Mouse (Mus musculus): ENCODE measurements around the gene Ctnnd1. TPM values are rescaled to one million over a fixed set of nuclear protein-coding genes. Genes with fewer than 3 reads are reported as not detected.

Gene Ctnnd1
- polyA plus RNA-seq (2015; fragmentation: Nextera tagmentation; extraction: Ambion mirVana), result 34.5 and 38.8 TPM in 2 replicates

DNA sequence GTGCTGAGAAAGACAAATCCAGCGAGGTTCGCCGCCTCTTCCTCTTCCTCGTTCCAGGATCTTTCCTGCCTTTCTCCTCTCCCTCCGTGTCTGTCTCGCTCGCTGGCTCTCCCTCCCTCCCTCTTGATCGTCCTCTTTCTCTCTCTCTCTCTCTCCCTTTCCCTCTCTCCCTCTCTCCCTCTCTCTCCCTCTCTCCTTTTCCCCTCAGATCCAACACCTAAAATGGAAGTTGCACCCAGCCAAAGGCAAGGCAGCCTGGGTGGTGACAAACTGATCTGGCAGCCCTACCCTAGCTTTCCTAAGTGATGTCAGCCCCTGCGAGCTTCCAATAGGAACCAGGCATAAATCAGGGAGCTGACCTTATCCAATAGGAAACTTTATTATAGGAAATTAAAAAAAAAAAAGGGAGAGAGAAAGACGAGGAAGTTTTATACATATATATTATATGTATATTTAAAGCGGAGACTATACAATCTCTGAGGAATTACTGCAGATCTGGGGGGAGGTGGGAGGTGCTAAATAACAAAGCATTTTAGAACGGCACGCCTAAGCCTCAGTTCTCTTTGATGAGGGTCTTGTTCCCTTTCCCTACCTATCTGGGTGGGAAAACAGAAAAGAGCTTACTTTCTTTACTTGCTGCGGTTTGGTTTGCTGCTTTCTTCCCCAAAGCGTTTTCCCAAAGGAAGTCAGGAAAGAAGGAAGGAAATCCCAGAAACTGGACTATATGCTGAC is at the start of gene Ctnnd1:
Gene Ctnnd1 (minus strand): TSS at position 302 of the 732 bp plus-strand sequence.
- Histone ChIP-seq H3K4me3 (ENCODE audit: low read depth, low read length) (peak within 1 kb of the TSS; percentile 71), H3K9me3 (ENCODE audit: control insufficient read depth, low read length) (no peaks in the 10 kb centered on the region), H3K27me3 (ENCODE audit: control insufficient read depth, insufficient read depth, low read length) (no peaks in the 10 kb centered on the region), H3K27ac (replicated peaks) (peak within 1 kb of the TSS; percentile 98), H3K36me3 (ENCODE audit: control insufficient read depth, insufficient read depth, low read length) (no peaks in the 10 kb centered on the region), H3K9ac (ENCODE audit: low read length) (peak within 1 kb of the TSS; percentile 86), H3K4me1 (replicated peaks; ENCODE audit: control insufficient read depth, insufficient read depth) (no peaks in the 10 kb centered on the region), H3K4me2 (replicated peaks; ENCODE audit: low read depth) (peak within 1 kb of the TSS; percentile 49)
- no peak for TF ChIP-seq EP300 (optimal IDR thresholded peaks at IDR 0.05)
- no peak for TF ChIP-seq CTCF (IDR thresholded peaks at IDR 0.05; ENCODE audit: low read depth)
- under 1% methylated on average over 15 of the region's 15 CpGs for WGBS
- DNase-seq (ENCODE audit: low spot score), result peak; percentile 86
- ATAC-seq (ENCODE audit: low FRiP score, low TSS enrichment), result peak; percentile 99

GRCm38 (mm10) chr2:84695007-84695695 is 44.6 kb upstream of the Ctnnd1 start:
- no peak for DNase-seq (ENCODE audit: low spot score)
- Histone ChIP-seq H3K36me3 (ENCODE audit: control insufficient read depth, insufficient read depth, low read length) (peaks cover 16% of the 10 kb centered on the region), H3K27ac (replicated peaks) (no peak overlapping the region), H3K9ac (ENCODE audit: low read length) (no peak overlapping the region), H3K4me1 (replicated peaks; ENCODE audit: control insufficient read depth, insufficient read depth) (no peaks in the 10 kb centered on the region), H3K4me3 (ENCODE audit: low read depth, low read length) (no peak overlapping the region), H3K4me2 (replicated peaks; ENCODE audit: low read depth) (no peak overlapping the region), H3K9me3 (ENCODE audit: control insufficient read depth, low read length) (no peaks in the 10 kb centered on the region), H3K27me3 (ENCODE audit: control insufficient read depth, insufficient read depth, low read length) (no peaks in the 10 kb centered on the region)
- WGBS, result 60% methylated on average over 5 of the region's 5 CpGs
- TF ChIP-seq EP300 (optimal IDR thresholded peaks at IDR 0.05) (no peak), CTCF (IDR thresholded peaks at IDR 0.05; ENCODE audit: low read depth) (no peak)
- no peak for ATAC-seq (ENCODE audit: low FRiP score, low TSS enrichment)

DNA sequence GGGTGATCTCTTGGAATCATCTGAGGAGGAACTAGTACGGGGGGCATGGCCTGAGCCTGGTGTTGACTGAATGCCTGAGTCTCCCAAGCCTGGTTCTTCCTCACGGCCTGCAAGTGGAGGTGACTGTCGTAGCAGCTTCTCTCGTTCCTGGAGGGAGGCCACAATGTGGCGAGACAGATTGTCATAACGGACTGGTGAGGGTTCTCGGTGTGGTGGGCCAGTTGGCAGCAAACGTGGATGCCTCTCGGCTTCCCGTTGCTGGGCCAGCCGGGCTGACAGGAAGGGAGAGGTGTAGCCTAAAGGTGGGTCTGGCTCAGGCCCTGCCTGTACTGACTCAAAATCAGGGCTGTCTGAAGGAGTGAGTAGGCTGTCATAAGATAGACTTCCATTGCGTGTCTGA is 39.5 kb upstream of the Ctnnd1 start:
- Histone ChIP-seq H3K27ac (replicated peaks) (no peak overlapping the region), H3K27me3 (ENCODE audit: control insufficient read depth, insufficient read depth, low read length) (no peaks in the 10 kb centered on the region), H3K4me1 (replicated peaks; ENCODE audit: control insufficient read depth, insufficient read depth) (no peaks in the 10 kb centered on the region), H3K4me3 (ENCODE audit: low read depth, low read length) (no peak overlapping the region), H3K36me3 (ENCODE audit: control insufficient read depth, insufficient read depth, low read length) (peaks cover 40% of the 10 kb centered on the region), H3K9me3 (ENCODE audit: control insufficient read depth, low read length) (no peaks in the 10 kb centered on the region), H3K4me2 (replicated peaks; ENCODE audit: low read depth) (no peak overlapping the region), H3K9ac (ENCODE audit: low read length) (no peak overlapping the region)
- DNase-seq (ENCODE audit: low spot score) (no peak), ATAC-seq (ENCODE audit: low FRiP score, low TSS enrichment) (no peak)
- WGBS, result 86% methylated on average over 12 of the region's 12 CpGs
- TF ChIP-seq CTCF (IDR thresholded peaks at IDR 0.05; ENCODE audit: low read depth) (no peak), EP300 (optimal IDR thresholded peaks at IDR 0.05) (no peak)

DNA sequence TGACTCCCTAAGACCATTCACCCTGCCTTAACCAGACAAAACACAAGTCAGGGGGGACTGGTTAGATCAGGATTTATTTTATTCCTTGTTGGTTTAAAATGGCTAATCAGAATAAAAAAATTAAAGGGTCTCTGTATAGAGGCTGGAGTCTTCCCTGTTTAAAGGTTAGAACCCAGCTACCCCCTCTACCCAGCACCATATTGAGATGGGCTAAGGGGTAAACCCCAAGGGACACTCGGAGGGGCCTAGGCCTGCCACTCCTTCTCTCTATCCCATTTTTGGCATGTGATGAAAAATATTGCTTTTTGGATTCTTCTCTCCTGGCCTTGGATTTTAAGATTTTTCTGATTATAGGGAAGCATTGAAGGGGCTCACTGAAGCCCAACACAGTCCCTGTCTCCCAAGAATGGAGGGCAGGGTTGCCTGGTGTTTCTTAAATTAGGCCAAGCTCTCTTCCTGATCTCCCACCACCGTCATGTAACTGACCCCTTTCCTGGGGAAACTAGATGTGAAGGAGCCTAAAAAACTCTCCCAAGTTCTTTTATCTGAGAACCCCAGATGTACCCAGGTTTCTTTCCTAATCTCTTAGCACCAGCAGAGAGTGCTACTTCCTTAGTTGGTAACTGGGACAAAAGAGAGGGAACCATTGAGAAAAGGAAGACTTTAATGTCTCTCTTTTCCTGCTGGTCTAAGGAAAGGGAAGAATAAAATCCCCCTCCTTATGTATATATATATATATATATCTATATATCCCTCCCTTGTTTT is 37.7 kb upstream of the Ctnnd1 start:
- no peak overlapping the region for H3K4me3 ChIP-seq (ENCODE audit: low read depth, low read length)
- H3K9ac ChIP-seq (ENCODE audit: low read length), result no peak overlapping the region
- DNase-seq (ENCODE audit: low spot score) (no peak), ATAC-seq (ENCODE audit: low FRiP score, low TSS enrichment) (no peak)
- no peaks in the 10 kb centered on the region for H3K9me3 ChIP-seq (ENCODE audit: control insufficient read depth, low read length)
- TF ChIP-seq EP300 (optimal IDR thresholded peaks at IDR 0.05) (no peak), CTCF (IDR thresholded peaks at IDR 0.05; ENCODE audit: low read depth) (no peak)
- no peaks in the 10 kb centered on the region for H3K4me1 ChIP-seq (replicated peaks; ENCODE audit: control insufficient read depth, insufficient read depth)
- no peaks in the 10 kb centered on the region for H3K27me3 ChIP-seq (ENCODE audit: control insufficient read depth, insufficient read depth, low read length)
- peaks cover 35% of the 10 kb centered on the region for H3K36me3 ChIP-seq (ENCODE audit: control insufficient read depth, insufficient read depth, low read length)
- H3K4me2 ChIP-seq (replicated peaks; ENCODE audit: low read depth), result no peak overlapping the region
- 71% methylated on average over 2 of the region's 2 CpGs for WGBS
- H3K27ac ChIP-seq (replicated peaks), result no peak overlapping the region

DNA sequence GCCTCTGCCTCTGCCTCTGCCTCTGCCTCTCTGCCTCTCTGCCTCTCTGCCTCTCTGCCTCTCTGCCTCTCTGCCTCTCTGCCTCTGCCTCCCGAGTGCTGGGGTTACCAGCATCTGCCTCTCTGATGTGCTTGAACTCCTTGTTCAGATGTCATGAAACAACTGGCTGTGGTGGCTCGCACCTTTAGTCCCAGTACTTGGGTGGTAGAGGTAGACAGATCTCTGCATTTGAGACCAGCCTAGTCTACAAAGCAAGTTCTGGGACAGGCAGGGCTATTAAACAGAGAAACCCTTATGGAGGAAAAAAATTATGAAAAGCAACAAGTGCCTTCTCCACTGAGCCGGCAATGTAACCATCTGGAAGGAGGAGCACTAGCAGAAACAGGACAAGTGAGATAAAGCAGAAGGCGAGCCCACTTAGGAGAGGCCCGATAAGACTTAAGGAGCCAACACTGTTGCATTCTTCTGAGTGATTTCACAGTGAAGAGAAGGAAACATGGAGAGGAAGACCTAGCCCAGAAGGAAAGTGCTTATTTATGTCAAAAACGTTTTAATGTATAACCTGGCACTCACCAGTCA is 32.1 kb upstream of the Ctnnd1 start:
- H3K9me3 ChIP-seq (ENCODE audit: control insufficient read depth, low read length), result no peaks in the 10 kb centered on the region
- no peak for TF ChIP-seq EP300 (optimal IDR thresholded peaks at IDR 0.05)
- TF ChIP-seq CTCF (IDR thresholded peaks at IDR 0.05; ENCODE audit: low read depth), result no peak
- 64% methylated on average over 6 of the region's 6 CpGs for WGBS
- no peak for DNase-seq (ENCODE audit: low spot score)
- H3K4me1 ChIP-seq (replicated peaks; ENCODE audit: control insufficient read depth, insufficient read depth), result no peaks in the 10 kb centered on the region
- no peak overlapping the region for H3K4me3 ChIP-seq (ENCODE audit: low read depth, low read length)
- no peak overlapping the region for H3K9ac ChIP-seq (ENCODE audit: low read length)
- H3K27ac ChIP-seq (replicated peaks), result no peak overlapping the region
- H3K4me2 ChIP-seq (replicated peaks; ENCODE audit: low read depth), result no peak overlapping the region
- ATAC-seq (ENCODE audit: low FRiP score, low TSS enrichment), result no peak
- no peaks in the 10 kb centered on the region for H3K27me3 ChIP-seq (ENCODE audit: control insufficient read depth, insufficient read depth, low read length)
- peaks cover 13% of the 10 kb centered on the region for H3K36me3 ChIP-seq (ENCODE audit: control insufficient read depth, insufficient read depth, low read length)
